Mouse (Mus musculus): Measurements from ENCODE around the gene Cluap1.
A peak's percentile ranks its signal among the peaks of the same experiment; 100 is the strongest.

The Cluap1 gene

GRCm38 (mm10) chr16:3951141-3951540 is 42.5 kb downstream of the Cluap1 start:
- DNase-seq, result no peak

DNA sequence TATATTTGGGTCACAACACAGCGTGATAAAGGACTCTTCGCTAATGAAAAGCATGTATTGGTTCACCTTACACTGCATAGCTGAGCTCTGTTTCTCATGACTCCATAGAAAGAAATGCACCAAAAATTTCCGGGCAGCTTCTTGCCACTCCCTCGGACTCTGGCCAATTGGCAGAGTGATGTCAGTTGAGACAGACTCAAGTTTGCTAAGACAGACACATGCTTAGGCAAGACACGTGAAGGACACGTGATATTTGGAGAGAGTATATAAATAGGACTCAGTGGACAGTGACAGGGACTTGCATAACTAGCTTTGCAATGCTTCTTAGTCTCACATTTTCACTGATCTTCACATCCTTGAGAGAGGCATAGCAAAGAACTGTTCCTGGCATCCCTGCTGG is 47.8 kb downstream of the Cluap1 start:
- peak; percentile 56 to 59 for DNase-seq

GRCm38 (mm10) chr16:3959261-3959660 is 50.7 kb downstream of the Cluap1 start:
- DNase-seq, result peak; percentile 57 to 59

- DNase-seq, result peak; percentile 28 to 56
Measured at GRCm38 (mm10) chr16:3964990-3965389, 56.4 kb downstream of the Cluap1 start.

DNA sequence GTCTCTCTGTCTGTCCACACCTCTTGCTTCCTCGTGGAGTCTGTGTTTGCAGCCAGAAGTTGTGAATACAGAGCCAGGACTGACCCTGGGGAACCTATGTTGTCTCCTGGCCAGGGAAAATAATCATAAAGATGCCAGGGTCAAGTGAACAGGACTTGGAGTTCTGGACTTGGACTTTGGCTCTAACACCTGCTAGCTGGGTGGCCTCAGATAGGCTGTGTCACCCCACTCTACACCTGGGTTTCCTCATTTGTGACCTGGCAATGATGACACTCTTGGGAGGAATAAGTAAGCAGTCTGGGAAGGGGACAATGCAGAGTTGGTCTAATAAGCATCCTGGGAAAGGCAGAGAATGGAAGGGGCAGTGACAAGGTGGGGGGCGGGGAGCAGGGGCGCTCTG is 56.9 kb downstream of the Cluap1 start:
- no peak for DNase-seq

GRCm38 (mm10) chr16:3974456-3974855 is 65.9 kb downstream of the Cluap1 start:
- peak; percentile 17 to 20 for DNase-seq

GRCm38 (mm10) chr16:3975658-3976057 is 67.1 kb downstream of the Cluap1 start:
- DNase-seq, result no peak

DNA sequence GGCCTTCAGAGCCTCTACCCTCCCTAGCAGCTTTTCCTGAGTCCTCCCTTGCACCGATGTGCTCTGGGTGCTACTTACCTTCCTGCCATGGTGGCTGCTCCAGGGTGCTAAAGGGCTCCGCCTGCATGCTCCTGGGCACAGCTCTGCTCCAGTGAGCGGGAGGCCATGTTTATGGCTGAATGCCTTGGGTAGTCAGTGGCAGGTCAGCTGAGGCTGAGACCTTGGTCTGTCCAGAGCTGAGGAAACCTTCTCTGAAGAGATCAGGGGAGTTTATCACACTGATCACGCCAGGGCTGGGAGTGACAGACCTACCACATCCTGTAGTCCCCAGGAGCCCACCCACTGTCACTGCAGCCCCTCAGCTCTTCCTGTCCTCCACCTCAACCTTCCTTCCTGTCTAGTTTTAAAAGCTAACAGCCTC is 67.7 kb downstream of the Cluap1 start, which contains the start of gene Nlrc3:
Gene Nlrc3 (minus strand): TSS at position 382 of the 421 bp plus-strand sequence.
- DNase-seq, result no peak

DNA sequence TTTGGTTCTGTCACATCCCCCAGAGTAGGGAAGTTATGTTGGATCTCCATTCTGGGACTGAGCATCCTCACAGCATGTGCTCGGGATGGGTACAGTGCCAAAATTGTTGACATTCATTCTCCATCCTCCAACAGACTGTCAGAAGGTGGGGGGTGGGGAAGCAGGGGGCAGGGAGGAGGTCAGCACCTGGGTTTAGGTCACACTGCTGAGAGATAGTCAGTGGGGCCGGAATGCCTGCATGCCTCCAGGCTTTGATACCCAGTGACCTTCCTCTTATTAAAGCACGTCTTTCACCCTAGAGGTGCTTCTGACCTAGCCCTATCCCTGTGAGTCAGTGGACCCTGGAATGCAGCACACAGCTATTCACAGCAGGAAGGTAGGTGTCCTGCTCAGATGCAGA is 68.1 kb downstream of the Cluap1 start:
- no peak for DNase-seq

GRCm38 (mm10) chr16:3982173-3982572 is 73.6 kb downstream of the Cluap1 start:
- no peak for DNase-seq

DNA sequence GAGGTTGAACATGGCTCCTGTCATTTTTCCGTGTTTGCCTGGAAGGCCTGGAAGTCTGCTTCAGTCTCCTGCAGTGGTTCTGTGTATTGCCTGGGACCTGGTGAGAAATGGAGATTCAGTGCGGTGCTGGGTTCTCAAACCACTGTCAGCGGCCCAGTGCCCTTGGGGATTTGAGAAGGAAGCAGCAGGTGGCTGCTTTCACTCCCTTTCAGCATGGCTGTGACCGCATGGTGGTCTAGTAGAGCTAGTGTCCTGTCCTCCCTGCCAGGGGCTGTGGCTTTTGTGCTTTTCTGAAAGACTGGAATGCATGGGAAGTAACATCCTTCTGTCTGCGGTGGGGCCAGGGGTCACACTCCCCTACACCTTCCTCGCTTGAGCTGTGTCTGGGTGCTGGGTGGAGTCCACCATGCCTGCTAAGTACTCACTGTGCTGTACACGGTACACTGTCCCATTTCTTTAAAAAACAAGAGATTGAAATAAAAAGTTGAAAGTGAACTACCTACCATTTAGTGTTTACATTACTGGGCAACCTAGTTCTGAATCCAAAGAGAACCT is 74.6 kb downstream of the Cluap1 start:
- DNase-seq, result no peak

DNA sequence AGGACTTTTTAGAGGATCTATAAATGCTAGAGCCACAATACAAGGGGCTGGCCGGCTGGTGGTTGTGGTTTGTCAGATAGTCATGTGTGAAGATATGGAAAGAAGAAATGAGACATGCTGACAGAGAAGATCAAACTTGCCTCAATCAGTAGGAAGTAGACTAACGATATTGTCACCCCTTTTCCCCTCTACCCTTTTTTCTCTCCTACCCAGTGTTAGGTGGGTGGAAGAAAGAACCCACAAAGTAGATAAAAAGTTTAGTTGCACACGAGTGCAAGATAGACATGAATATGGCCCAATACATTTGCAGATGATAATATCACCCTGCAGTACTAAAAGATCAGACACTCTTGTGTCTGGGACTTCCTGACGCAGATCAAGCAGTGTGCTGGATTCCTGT is 79.8 kb downstream of the Cluap1 start:
- no peak for DNase-seq
